Mouse (Mus musculus) CH12.LX (cell line): Measurements from ENCODE around the gene Abcd3.

Experiments
- CTCF ChIP-seq, 2 experiments: IDR thresholded peaks in 1 of 2; conservative IDR thresholded peaks in 1 of 2; 2 replicates each; pipeline ENCODE4 v1.5.1; 2011 to 2012; ENCODE audit warnings: low read depth in 2 of 2, low read length in 2 of 2, improper control_type of control experiment in 1 of 2, inconsistent platforms in 1 of 2, mild to moderate bottlenecking in 1 of 2, moderate library complexity in 1 of 2
- EP300 ChIP-seq: IDR thresholded peaks from 2 replicates; pipeline ENCODE4 v1.6.1; 2011; ENCODE audit warnings: low read length, improper control_type of control experiment
- HCFC1 ChIP-seq: IDR thresholded peaks from 2 replicates; pipeline ENCODE4 v1.6.1; 2012; ENCODE audit warnings: low read depth, mild to moderate bottlenecking, inconsistent platforms, low read length, improper control_type of control experiment
- MYC ChIP-seq: IDR thresholded peaks from 2 replicates; pipeline ENCODE4 v1.6.1; 2011; ENCODE audit warnings: low read depth, mild to moderate bottlenecking, improper control_type of control experiment, low read length
- NRF1 ChIP-seq: IDR thresholded peaks from 2 replicates; pipeline ENCODE4 v1.6.1; 2014; ENCODE audit warnings: low read depth, mild to moderate bottlenecking, inconsistent platforms, low read length, improper control_type of control experiment, moderate library complexity
- POLR2A ChIP-seq: IDR thresholded peaks from 2 replicates; pipeline ENCODE4 v1.6.1; 2011; ENCODE audit warnings: low read depth, mild to moderate bottlenecking, improper control_type of control experiment, low read length
- RCOR1 ChIP-seq: conservative IDR thresholded peaks from 2 replicates; pipeline ENCODE4 v1.6.1; 2012; ENCODE audit warnings: low read depth, mild to moderate bottlenecking, inconsistent platforms, low read length, improper control_type of control experiment
- TCF12 ChIP-seq: IDR thresholded peaks from 2 replicates; pipeline ENCODE4 v1.6.1; 2014; ENCODE audit warnings: low read depth, mild to moderate bottlenecking, inconsistent platforms, low read length, improper control_type of control experiment
- USF2 ChIP-seq: conservative IDR thresholded peaks from 2 replicates; pipeline ENCODE4 v1.6.1; 2011; ENCODE audit warnings: low read depth, low read length, improper control_type of control experiment
- ZMIZ1 ChIP-seq: IDR thresholded peaks from 2 replicates; pipeline ENCODE4 v1.6.1; 2012; ENCODE audit warnings: low read depth, mild to moderate bottlenecking, inconsistent platforms, low read length, improper control_type of control experiment

GRCm38 (mm10) chr3:121851006-121851405, 35.9 kb upstream of the Abcd3 start:
- no peak for TF ChIP-seq RCOR1
- TF ChIP-seq CTCF (conservative IDR thresholded peaks at IDR 0.05 in 1 of 2, IDR thresholded peaks at IDR 0.05 in 1 of 2; ENCODE audit: low read depth in 2 of 2, low read length in 2 of 2), result no peak
- no peak for TF ChIP-seq EP300
- no peak for TF ChIP-seq MYC
- TF ChIP-seq ZMIZ1, result no peak
- no peak for TF ChIP-seq POLR2A
- no peak for TF ChIP-seq HCFC1
- TF ChIP-seq USF2, result no peak
- TF ChIP-seq TCF12, result no peak
- no peak for TF ChIP-seq NRF1
